ENCODE assay signal across 25 mouse cellular contexts in the genomic region with DNA sequence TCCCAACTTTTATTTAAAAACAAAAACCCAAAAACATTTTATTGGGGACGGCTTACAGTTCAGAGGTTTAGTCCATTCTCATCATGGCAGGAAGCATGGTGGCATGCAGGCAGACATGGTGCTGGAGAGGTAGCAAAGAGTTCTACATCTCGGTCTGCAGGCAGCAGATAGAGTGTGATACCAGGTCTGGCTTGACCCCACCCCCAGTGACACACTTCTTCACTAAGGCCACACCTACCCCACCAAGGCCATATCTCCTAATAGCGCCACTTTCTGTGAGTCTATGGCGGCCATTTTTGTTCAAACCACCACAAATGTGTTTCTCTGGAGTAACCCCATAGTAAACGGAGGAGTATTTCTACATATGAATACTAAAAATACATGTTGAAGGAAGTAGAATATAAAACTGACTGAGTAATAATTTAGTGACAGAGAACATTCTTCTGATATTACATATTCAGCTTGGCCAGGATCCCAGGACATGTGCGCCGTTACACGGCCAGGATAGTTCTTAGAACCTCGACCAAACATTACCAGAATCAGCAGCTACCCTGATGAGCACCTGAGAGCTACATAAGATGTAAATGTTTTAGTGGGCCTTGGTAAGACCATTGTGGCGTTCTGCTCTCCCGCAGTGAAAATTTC. TPM values are rescaled to one million over a fixed set of nuclear protein-coding genes. Genes with fewer than 3 reads are reported as not detected.
DNase-seq lines count a peak whose midpoint lies in the region; ATAC-seq and TF ChIP-seq lines count a peak whose summit lies in the region.
"Had no signal": no experiment of that assay in that cellular context is flagged by ENCODE, and none has a peak within 500 bp of the region (broad histone marks: within the 10 kb centered on the region; RNA-seq: fewer than 3 reads in every experiment).

No protein-coding gene starts in this region.

- H3K9me3 ChIP-seq in limb, embryonic 14.5 days (ENCODE audit: control insufficient read depth, low read length), result no peaks in the 10 kb centered on the region
- H3K9me3 ChIP-seq in limb, embryonic 10.5 days (replicated peaks), result no peaks in the 10 kb centered on the region
- H3K9me3 ChIP-seq: embryonic facial prominence, embryonic 12.5 days; forebrain, embryonic 12.5 days; stomach, embryonic 15.5 days had no signal

- H3K36me3 ChIP-seq in limb, embryonic 14.5 days (ENCODE audit: control insufficient read depth, insufficient read depth, low read length), result no peaks in the 10 kb centered on the region
- H3K36me3 ChIP-seq in limb, embryonic 10.5 days, result no peaks in the 10 kb centered on the region
- no peaks in the 10 kb centered on the region for H3K36me3 ChIP-seq in heart, adult 2 months (ENCODE audit: control insufficient read depth, insufficient read depth, low read length)
- H3K36me3 ChIP-seq: embryonic facial prominence, embryonic 12.5 days; forebrain, embryonic 12.5 days; midbrain, embryonic 10.5 days; stomach, embryonic 15.5 days had no signal

- no peaks in the 10 kb centered on the region for H3K79me2 ChIP-seq in heart, adult 2 months (replicated peaks; ENCODE audit: control insufficient read depth, insufficient read depth, low read length)

- no peak for TF ChIP-seq EP300 in heart, adult 2 months (IDR thresholded peaks at IDR 0.05; ENCODE audit: insufficient read depth, low read depth, low read length)

- TF ChIP-seq CTCF in embryonic fibroblast, embryonic 13.5 days (IDR thresholded peaks at IDR 0.05; ENCODE audit: borderline replicate concordance, insufficient read depth, low read length), result no peak
- TF ChIP-seq CTCF in heart, adult 2 months (IDR thresholded peaks at IDR 0.05), result no peak

- no peak overlapping the region for H3K4me2 ChIP-seq in limb, embryonic 14.5 days (replicated peaks; ENCODE audit: low read depth, low read length, severe bottlenecking)
- H3K4me2 ChIP-seq: embryonic facial prominence, embryonic 12.5 days; forebrain, embryonic 12.5 days; lung, embryonic 14.5 days; stomach, embryonic 15.5 days had no signal

- TF ChIP-seq POLR2A in limb, embryonic 14.5 days (IDR thresholded peaks at IDR 0.05; ENCODE audit: borderline replicate concordance, extremely low read depth, insufficient read depth, insufficient read length), result no peak
- no peak for TF ChIP-seq POLR2A in embryonic fibroblast, embryonic 13.5 days (IDR thresholded peaks at IDR 0.05; ENCODE audit: low read depth, low read length)
- TF ChIP-seq POLR2A in heart, adult 2 months (IDR thresholded peaks at IDR 0.05; ENCODE audit: insufficient read depth, low read depth, low read length), result no peak

- intact Hi-C loops in heart, adult 2 months (cut with DNase I), result no loop called here

- no peak overlapping the region for H3K4me3 ChIP-seq in limb, embryonic 14.5 days (replicated peaks; ENCODE audit: low read length)
- H3K4me3 ChIP-seq in limb, embryonic 10.5 days, result no peak overlapping the region
- no peak overlapping the region for H3K4me3 ChIP-seq in embryonic fibroblast, embryonic 13.5 days (ENCODE audit: insufficient read depth, low read length)
- no peak overlapping the region for H3K4me3 ChIP-seq in heart, adult 2 months
- H3K4me3 ChIP-seq: embryonic facial prominence, embryonic 12.5 days; erythroblast, embryonic 14.5 days; forebrain, embryonic 12.5 days; midbrain, embryonic 10.5 days; stomach, embryonic 15.5 days had no signal

- no peak overlapping the region for H3K9ac ChIP-seq in limb, embryonic 14.5 days (ENCODE audit: low read depth, low read length, severe bottlenecking)
- no peak overlapping the region for H3K9ac ChIP-seq in heart, adult 2 months (ENCODE audit: low read depth, low read length)
- H3K9ac ChIP-seq: embryonic facial prominence, embryonic 12.5 days; forebrain, embryonic 12.5 days; lung, embryonic 14.5 days; stomach, embryonic 15.5 days had no signal

- H3K4me1 ChIP-seq in limb, embryonic 14.5 days (ENCODE audit: control insufficient read depth, insufficient read depth, low read length), result no peaks in the 10 kb centered on the region
- peaks cover 6% of the 10 kb centered on the region; the same call in 1 of the 2 replicates for H3K4me1 ChIP-seq in limb, embryonic 10.5 days
- H3K4me1 ChIP-seq in embryonic fibroblast, embryonic 13.5 days (ENCODE audit: control insufficient read depth, insufficient read depth, low read length), result peaks cover 5% of the 10 kb centered on the region; the same call in 1 of the 2 replicates
- H3K4me1 ChIP-seq in heart, adult 2 months (ENCODE audit: control insufficient read depth, insufficient read depth, low read length), result no peaks in the 10 kb centered on the region
- H3K4me1 ChIP-seq: embryonic facial prominence, embryonic 12.5 days; forebrain, embryonic 12.5 days; midbrain, embryonic 10.5 days; stomach, embryonic 15.5 days had no signal

- WGBS in limb, embryonic 14.5 days, result 81% methylated on average over 11 of the region's 11 CpGs
- 92% methylated on average over 11 of the region's 11 CpGs for WGBS in limb, embryonic 10.5 days
- 78% methylated on average over 11 of the region's 11 CpGs for WGBS in heart, adult 2 months

- no peaks in the 10 kb centered on the region for H3K27me3 ChIP-seq in limb, embryonic 14.5 days (ENCODE audit: control insufficient read depth, insufficient read depth, low read length)
- H3K27me3 ChIP-seq in limb, embryonic 10.5 days (ENCODE audit: low read depth, poor library complexity, severe bottlenecking), result peaks cover 4% of the 10 kb centered on the region; the same call in 1 of the 2 replicates
- no peaks in the 10 kb centered on the region for H3K27me3 ChIP-seq in heart, adult 2 months (ENCODE audit: control insufficient read depth, insufficient read depth, low read length)
- H3K27me3 ChIP-seq: embryonic facial prominence, embryonic 12.5 days; forebrain, embryonic 12.5 days; stomach, embryonic 15.5 days had no signal

- peak; percentile 14 for DNase-seq in limb, embryonic 14.5 days (ENCODE audit: low spot score)
- no peak for DNase-seq in limb, embryonic 10.5 days (ENCODE audit: low spot score)
- DNase-seq in NIH3T3 (ENCODE audit: low read depth), result peak; percentile 80
- DNase-seq in heart, adult 2 months, result no peak
- DNase-seq: adrenal gland, postnatal 10 days; cerebellum, adult 11 months; cerebellum, adult 9-11 months; embryo, embryonic 11 days; gastrocnemius, postnatal 10 days; heart, postnatal 14 days; kidney, adult 8-10 months; kidney, postnatal 36 days; layer of hippocampus, postnatal 36 days; left cerebral cortex, postnatal 4 days; lung, embryonic 14.5 days; lung, postnatal 14 days had no signal

- no peak for ATAC-seq in limb, embryonic 14.5 days (ENCODE audit: low FRiP score, low read depth)
- ATAC-seq in megakaryocyte progenitor cell, adult 5-6 weeks (replicated peaks; ENCODE audit: poor library complexity), result 0 out of 2 replicates have a peak, but pooled peaks have one; percentile 42
- ATAC-seq: hindbrain, embryonic 16.5 days; midbrain, embryonic 16.5 days had no signal

- no peak overlapping the region for H3K27ac ChIP-seq in limb, embryonic 14.5 days (replicated peaks; ENCODE audit: low read depth, low read length)
- H3K27ac ChIP-seq in limb, embryonic 10.5 days, result no peak overlapping the region
- H3K27ac ChIP-seq in embryonic fibroblast, embryonic 13.5 days (ENCODE audit: insufficient read depth, low read length), result 0 out of 2 replicates have a peak overlapping the region, but pooled peaks have one; percentile 6
- no peak overlapping the region for H3K27ac ChIP-seq in heart, adult 2 months
- H3K27ac ChIP-seq: embryonic facial prominence, embryonic 12.5 days; forebrain, embryonic 12.5 days; midbrain, embryonic 10.5 days; stomach, embryonic 15.5 days had no signal

RNA-seq across cellular contexts. Expression of a gene that starts 11.2 kb away (rescaled TPM):
- polyA plus RNA-seq in limb, embryonic 14.5 days (2012; rRNA removed), result 37.6 and 39.1 TPM in 2 replicates
- polyA plus RNA-seq in limb, embryonic 14.5 days (2014; fragmentation: Nextera tagmentation; extraction: Ambion mirVana), result 53.6 and 56.3 TPM in 2 replicates
- 62.3 and 74.5 TPM in 2 replicates for polyA plus RNA-seq in limb, embryonic 10.5 days (2016; fragmentation: Nextera tagmentation; extraction: Ambion mirVana)
- polyA plus RNA-seq in embryonic fibroblast, embryonic 13.5 days (2011; ENCODE audit: insufficient read length, low read depth, missing spikeins), result 26.9 and 30.1 TPM in 2 replicates
- total RNA-seq in megakaryocyte progenitor cell, adult 5-6 weeks (2015), result 5.3 and 7.7 TPM in 2 replicates
- total RNA-seq in megakaryocyte progenitor cell, adult 5-6 weeks (2017), result 5.6 and 6.0 TPM in 2 replicates
- 10 to 100 TPM; 15.8 to 20.0 TPM for total RNA-seq in heart, adult 2 months (2021)
- 15.7 and 16.0 TPM in 2 replicates for polyA plus RNA-seq in heart, adult 2 months (2012; rRNA removed)

RNA-seq across cellular contexts. Expression of a gene that starts 30.9 kb away (rescaled TPM):
- polyA plus RNA-seq in limb, embryonic 14.5 days (2012; rRNA removed), result 27.6 and 40.0 TPM in 2 replicates
- 19.2 and 22.0 TPM in 2 replicates for polyA plus RNA-seq in limb, embryonic 14.5 days (2014; fragmentation: Nextera tagmentation; extraction: Ambion mirVana)
- 8.3 and 9.1 TPM in 2 replicates for polyA plus RNA-seq in limb, embryonic 10.5 days (2016; fragmentation: Nextera tagmentation; extraction: Ambion mirVana)
- 60.9 and 65.6 TPM in 2 replicates for polyA plus RNA-seq in embryonic fibroblast, embryonic 13.5 days (2011; ENCODE audit: insufficient read length, low read depth, missing spikeins)
- 85.9 and 109 TPM in 2 replicates for total RNA-seq in megakaryocyte progenitor cell, adult 5-6 weeks (2015)
- total RNA-seq in megakaryocyte progenitor cell, adult 5-6 weeks (2017), result 143 and 168 TPM in 2 replicates
- total RNA-seq in heart, adult 2 months (2021), result 10 to 100 TPM; 83.8 to 95.3 TPM
- polyA plus RNA-seq in heart, adult 2 months (2012; rRNA removed), result 14.4 and 33.5 TPM in 2 replicates

Comparison
In these comparisons a context has a peak if more than half of its experiments do, and no peak if none do; other contexts are left out.
1. DNase-seq: peak in limb, embryonic 14.5 days (single experiment) and NIH3T3 (single experiment); none in limb, embryonic 10.5 days (single experiment) and heart, adult 2 months (0 of 2).